Mouse (Mus musculus) 416B (cell line): ENCODE measurements around the gene Scd3.
"Not testable (repeated sequence)": the region's sequence is repeated elsewhere in the genome, so short reads cannot be mapped to it uniquely, and the experiment has no call there.

Experiments
- DNase-seq: peaks from one replicate; pipeline ENCODE4 v3.0.0; 2011; ENCODE audit warnings: low read depth

Scd3 gene

DNA sequence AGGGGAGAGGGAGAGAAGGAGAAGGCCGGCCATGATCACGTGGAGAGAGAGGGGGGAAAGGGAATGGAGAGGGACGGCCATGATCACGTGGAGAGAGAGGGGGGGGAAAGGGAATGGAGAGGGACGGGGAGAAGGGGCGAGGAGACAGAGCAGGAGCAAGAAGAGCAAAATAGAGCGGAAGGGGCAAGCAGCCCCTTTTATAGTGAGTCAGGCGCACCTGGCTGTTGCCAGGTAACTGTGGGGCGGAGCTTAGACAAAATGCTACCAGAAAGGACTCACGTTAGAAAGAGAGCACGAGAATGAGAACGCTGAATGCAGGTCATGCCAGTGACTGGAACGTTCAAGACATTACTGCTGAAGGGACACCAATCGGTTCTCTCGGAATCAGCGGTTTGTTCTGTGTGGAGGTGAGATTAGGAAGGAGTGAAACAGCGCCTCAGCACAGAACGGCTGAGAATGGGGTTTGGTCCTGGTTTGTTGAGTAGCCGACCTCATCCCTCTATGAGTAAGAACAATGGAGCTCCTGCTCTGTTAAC, 34.5 kb downstream of the Scd3 start:
- DNase-seq: no peak

DNA sequence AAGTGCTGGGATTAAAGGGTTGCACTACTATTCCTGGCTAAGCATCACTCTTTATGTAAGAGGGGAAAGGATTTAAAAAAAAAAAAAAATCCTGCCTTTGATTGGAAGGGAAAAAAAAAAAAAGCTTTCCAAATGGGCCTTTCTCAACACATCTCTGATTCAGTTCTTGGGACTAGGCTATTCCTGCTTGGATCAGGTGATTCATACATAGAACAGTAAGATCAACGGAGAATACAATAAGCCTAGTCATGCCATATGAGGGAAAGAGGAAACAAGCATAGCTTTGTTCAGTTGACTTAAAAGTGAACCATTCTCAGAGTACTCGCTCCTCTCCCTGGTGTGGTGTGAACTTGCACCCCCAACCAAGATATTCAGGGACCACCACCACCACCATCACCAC, 35.8 kb downstream of the Scd3 start:
- DNase-seq: no peak

DNA sequence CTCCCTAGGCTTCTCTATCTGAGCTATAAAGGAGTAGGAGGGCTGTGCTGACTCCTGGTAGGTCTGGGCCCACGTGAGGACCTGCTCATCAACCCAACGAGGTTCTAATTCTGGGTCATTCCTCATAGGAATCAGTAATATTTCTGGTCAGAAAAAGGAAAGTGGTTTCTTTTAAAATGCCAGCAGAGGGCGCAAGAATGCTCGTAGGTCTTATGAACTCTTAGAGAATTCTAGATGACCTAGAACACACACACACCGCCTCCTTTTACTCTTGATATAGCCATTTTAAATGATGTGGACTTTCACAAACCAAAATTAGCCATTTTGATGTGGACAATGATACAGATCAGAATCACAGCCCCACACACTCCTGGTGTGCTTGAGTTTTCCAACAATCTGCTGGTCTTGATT, 42.7 kb downstream of the Scd3 start:
- DNase-seq: peak; percentile 69

DNA sequence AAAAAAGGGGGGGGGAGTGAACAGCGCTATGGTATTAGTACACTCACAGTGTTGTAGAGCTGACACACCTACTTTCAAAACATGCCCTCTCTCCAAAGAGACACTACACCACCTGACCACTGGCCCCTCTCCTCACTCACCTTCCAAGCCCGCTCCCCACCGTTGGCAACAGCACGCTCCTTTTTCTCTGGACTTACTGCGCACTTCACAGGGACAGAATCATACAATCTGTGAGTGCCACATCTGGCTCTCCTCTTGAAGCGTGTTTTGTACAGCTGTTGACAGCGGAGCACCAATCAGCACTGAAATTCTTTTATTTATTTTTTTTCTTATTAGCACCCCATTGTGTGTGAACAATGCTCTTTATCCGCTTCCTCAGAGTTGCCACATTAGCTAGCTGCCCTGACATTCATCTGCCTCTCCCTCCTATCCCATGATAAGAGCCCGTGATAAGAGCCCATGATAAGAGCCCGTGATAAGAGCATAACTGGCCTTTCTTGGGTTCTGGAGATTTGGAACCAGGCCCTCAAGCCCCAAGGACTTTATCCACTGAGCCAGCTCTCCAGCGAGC, 43.4 kb downstream of the Scd3 start:
- no peak for DNase-seq

DNA sequence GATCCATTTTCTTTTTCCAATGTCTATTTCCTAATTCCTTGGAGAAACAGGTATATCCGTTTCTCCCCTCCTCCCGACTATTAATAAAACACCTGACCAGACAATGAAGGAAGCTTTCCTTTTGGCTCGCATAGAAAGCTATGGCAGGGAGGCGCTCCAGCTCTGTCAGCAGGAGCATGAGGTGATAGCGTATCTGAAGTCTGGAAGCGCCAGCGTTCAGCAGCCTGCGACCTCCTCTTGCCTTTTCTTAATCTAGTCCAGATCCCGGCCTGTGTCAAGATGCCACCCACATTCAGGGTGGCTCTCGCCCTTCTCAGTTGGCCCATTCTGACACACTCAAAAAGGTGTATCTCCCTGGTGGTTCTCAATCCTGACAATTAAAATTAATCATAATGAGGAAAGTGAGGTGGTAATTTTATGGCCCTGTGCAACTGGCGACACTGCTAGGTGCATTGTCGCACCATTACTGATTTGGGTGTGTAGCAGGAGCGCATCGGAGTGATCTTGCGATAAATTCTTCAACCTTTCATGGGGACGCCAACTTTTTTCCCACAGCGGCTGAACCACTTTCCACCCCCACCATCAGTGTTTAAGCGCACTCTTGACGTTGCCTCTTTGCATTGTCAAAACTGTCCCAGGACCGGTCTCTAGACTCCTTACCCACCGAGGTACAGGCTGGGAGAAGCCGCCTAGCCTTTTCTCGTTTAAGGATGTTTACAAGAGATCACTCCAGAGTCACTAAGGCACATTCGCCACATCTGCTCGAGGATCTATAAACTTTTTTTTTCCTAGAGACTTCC, 44.4 kb downstream of the Scd3 start:
- no peak for DNase-seq

DNA sequence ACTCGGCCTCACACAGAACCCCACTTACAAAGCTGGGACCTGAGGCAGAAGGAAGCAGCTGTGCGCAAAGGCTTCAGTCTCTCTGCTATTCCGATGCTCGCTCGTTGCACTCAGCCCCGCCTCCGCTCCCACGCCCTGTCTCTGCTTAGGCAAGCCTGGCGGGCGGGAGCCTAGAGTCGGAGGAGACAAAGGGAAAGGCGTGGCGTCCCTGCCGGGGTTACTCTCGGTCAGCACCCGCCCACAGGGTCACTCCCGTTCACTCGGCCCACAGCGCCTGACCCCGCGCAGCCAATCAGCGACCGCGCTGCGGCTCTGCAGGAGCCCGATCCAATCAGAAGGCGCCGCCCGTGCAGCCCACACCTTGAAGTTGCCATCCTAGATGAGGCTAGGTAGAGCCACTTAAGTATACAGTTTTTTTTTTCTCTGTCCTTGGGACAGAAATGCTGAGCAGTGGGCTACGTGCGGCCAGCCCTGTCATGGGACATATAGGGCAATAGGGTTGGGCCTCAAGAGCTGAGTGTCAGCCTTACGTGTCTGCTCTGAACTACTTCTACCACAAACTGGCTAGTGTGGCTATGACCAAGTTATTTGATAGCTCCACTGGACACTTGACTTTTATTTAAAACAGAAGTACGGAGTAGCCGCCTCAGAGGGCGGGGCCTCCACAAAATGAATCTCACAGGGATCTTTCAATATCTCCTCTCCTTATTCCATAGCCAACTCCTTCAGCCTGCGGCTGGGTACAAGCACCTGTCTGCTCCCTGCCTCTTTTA, 45.2 kb downstream of the Scd3 start:
- DNase-seq: no peak

DNA sequence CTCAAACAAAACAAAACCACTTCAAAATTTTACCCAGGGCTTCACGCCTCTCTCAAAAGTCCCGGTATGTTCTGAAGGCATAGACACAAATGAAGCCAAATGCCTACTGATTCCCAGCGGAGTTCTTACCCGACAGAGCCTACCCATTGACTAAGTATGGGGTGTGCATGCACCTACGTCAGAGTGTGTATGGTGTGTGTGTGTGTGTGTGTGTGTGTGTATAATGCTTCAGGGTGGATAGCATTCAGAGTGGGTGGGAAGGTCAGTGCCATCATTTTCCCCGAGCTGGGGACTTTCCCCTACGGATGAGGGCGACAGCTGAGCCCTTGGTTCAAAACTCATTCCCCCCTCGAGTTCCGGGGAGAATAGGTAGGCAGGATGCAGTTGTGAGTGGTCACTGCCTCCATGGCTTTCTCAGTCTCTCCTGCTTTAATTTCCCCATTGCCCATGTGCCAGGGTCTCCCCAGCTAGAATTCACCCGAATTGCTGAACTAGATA, 45.8 kb downstream of the Scd3 start:
- no peak for DNase-seq

DNA sequence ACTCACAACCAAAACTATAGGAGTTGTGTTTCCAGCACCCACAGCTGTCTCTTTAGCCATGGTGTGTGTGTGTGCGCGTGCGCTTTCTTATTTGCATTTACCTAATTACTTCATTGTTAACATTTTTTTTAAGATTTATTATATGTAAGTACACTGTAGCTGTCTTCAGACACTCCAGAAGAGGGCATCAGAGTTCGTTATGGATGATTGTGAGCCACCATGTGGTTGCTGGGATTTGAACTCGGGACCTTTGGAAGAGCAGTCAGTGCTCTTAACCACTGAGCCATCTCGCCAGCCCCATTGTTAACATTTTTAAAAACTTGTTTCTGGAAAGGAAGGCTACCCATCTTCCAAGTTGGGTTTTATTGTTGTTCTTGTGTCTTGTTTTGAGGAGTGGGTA, 48.1 kb downstream of the Scd3 start:
- not testable (repeated sequence) for DNase-seq

DNA sequence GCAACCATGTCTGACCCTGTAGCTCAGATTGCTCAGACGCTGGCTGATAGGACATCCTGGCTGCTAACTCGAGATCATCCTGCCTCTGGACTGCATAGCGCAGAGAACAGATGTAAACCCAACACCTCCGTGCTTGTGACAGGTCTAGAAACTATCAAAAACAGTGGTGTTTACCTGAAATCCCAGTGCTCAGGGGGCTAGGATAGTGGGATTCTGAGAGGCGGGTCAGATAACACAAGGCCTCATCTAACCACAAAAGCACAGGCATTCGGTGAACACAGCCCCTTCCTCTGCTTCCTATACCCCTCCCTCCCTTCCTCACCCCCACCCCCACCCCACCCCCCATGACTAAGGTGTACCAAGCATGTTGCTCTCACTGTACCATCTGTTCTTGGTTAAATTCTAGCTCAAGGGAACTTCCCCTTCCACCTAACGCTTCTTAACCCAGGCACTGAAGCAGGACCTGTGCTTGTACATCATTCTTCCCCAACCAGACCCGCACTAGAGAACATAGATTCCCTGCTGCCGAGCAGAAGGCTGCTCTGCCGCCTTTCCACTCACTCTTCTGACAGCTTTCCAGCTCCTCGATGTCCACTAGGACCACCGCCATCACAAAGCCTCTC, 49.0 kb downstream of the Scd3 start:
- no peak for DNase-seq

DNA sequence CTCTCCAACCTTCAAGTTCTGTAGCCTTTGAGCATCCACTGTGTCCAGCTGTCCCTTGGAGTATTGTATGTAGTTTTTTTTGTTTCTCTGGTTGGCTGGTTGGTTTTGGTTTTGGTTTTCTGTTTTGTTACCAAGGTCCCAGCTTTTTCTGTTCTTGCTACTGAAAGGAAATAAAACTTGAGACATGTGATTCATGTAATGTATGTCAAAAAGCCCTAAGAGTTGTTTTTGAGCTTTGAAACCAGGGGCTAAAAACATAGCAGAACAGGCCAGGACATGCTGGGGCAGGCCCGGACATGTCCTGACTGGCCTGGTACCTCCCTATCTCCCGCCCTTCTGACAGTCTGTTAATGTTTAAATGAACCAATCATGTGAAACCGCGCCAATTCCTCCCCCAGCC, 51.0 kb downstream of the Scd3 start:
- DNase-seq: not testable (repeated sequence)

DNA sequence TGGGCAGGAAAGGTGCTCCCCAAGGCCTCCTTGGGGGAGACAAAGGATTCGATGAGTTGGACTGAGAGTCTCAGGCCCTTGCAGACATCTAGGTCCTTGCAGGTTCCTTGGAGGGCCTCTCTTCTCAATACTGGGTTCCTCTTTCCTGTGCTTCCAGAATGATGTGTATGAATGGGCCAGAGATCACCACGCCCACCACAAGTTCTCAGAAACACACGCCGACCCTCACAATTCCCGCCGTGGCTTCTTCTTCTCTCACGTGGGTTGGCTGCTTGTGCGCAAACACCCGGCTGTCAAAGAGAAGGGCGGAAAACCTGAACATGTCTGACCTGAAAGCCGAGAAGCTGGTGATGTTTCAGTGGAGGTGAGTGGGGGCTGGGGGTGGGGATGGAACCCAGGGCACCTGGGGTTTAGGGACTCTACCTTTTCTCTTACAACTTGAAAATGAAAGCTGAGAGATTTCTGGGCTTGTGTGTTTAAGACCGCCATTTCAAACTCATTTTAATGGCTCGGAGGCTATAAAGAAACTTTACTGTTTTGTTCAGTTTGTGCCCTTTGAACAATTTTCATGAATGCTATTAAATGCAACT, 54.4 kb downstream of the Scd3 start:
- DNase-seq: no peak

DNA sequence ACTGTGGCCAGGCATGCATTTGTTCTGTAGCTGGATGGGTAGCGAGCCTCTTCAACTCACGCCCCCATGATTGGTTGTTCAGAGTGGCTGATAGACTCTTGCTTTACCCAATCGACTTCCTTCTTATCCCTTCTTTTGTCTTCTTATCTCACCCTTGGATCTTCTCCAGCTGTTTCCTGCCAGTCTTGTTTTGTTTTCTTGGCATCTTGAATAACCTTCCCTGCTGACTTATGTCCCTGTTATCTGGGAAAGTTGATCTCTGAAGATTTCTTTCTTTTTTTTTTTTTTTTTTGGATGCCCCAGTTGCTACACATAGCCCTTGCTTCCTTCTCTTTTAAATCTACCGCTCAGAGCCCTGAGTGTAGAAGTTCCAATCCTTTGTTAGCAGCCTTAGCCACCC, 56.4 kb downstream of the Scd3 start:
- DNase-seq: no peak

DNA sequence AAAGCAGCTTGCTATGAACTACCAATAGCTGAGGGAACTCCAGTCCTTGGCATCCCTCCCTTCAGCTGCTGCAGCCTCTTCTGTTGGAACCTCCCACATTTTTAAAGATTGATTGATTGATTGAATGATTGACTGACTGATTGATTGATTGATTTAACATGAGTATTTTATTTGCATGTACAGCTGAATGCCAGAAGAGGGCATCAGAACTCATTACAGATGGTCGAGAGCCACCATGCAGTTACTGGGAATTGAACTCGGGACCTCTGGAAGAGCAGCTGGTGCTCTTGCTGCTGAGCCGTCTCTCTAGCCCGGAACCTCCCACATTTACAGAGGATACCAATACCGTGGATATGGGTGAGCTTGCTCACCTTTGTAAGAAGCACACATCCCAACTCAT, 57.4 kb downstream of the Scd3 start:
- no peak for DNase-seq

DNA sequence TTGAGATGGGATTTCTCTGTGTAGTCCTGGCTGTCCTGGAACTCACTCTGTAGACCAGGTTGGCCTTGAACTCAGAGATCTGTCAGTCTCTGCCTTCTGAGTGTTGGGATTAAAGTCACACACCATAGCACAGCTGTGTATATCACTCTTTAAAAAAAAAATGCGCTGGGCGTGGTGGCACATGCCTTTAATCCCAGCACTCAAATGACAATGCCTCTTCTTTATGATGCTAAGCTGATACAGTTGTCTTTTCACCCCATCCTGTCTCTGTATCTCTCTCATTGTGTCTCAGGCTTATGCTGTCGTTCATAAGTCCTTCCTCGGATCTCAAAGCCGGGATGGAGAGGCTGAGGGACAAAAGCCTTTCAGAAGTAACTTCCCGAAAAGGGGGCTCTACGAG, 58.7 kb downstream of the Scd3 start:
- no peak for DNase-seq

DNA sequence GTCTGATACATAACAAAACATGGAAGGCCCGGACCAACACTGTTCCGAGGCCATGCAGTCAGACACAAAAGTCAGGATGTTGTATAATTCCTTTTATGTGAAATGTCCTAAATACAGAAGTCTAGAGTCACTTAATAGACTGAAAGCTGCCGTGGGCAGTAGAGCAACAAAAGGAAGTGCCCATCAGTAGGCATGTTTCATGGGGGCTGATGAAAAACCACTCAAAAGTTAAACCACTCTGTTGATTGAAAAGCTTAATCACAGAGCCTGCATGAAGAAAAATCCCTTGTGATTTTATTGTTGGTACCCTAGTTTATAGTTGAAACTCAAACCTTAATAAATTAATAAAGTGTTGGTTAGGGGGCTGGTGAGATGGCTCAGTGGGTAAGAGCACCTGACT, 60.5 kb downstream of the Scd3 start:
- no peak for DNase-seq

DNA sequence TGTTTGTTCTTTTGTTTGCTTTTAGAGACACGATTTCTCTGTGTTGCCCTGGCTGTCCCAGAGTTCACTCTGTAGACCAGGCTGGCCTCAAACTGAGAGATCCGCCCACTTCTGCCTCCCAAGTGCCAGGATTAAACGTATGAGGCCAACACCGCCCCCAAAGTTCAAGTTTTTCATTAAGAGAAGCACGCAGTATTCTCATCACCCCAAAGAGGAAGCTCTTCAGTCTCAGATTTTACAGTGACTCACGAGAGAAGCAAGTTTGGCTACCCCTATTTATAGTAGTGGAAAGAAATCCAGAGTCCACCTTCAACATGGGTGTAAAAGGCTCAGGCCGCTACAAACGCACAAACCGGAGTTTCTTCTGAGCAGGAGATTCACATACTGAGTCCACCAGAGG, 61.2 kb downstream of the Scd3 start:
- DNase-seq: no peak

DNA sequence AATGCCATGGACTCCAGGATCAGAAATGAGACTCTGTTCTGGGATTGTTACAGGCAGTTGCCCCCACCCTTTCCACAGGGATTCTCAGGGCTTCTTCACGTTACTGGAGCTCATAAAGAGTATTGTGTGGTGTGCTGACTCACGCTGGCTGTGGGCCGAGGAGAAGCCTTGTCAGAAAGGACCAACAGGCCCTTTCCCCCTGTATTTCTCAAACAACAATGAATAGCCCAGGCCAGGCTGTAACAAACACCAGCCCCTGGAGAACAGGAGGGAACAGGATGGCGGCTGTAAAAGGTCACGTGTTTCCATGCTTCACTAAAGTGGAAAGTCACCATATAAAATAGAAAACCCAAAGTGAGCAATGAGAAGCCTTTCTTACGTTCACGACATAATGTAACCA, 62.2 kb downstream of the Scd3 start:
- DNase-seq: no peak

DNA sequence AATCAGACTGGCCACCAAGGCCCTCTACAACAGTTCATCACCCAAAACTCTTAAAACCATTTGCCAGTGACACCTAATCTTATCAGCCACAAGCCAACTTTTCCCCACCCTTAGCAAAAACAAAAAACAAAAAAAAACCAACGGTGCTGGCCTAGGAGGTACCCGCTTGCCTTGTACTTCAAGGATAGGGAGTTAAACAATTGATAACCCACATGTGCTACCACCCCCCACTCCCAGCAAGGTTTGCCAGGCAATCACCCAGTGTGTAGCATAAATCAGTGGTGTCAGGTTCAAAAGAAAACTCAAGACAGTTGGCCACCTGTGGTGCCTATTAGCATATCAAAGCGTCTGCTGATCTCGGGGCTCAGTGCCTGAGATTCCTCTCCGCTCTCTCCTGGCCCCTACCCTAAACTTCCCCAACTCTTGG, 62.9 kb downstream of the Scd3 start:
- no peak for DNase-seq

DNA sequence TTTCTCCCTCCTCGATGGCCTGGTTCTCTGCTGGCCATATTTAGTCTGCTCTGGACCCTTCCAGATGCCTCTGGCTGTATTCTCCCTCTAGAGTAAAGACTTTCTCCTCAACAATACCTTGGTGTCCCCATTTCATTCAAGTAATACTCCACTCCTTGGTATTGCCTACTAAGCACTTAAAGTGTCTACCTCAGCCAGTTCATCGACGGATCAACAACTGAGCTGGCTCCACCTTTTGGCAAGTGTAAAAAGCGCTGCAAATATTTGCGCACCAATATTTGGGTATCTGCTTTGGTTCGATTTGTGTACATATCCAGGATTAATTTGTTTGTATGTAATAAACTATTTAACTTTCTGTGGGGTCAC, 63.4 kb downstream of the Scd3 start:
- no peak for DNase-seq

DNA sequence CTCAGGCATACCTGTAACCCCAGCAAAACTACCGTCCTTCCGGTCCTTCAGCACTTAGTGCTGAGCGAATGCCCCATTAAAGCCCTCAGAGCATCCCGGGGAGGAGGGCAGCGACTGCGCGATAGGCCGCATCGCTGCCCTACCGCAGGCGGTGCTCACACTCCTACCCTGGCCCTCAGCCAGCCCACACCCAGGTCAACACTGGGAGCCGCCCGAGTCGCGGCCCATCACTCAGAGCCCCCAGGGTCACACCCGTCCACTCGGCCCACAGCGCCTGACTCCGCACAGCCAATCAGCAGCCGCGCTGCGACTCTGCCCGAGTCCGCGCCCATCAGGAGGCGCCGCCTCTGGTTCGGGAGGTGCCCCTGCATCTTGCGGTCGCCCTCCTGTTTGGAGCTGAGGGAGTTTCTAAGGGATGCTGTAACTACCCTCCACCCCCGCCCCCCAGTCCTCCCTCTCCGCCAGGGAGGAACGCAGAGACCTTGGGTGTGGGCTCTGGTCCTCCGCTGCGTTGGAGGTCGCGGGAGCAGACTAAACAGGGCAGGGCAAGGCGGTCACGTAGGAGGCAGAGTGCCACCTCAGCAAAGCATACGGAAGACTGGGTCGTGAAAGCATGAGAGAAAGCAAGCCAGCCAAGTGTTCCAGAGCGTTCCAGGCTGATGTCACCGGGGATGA, 63.9 kb downstream of the Scd3 start:
- no peak for DNase-seq

DNA sequence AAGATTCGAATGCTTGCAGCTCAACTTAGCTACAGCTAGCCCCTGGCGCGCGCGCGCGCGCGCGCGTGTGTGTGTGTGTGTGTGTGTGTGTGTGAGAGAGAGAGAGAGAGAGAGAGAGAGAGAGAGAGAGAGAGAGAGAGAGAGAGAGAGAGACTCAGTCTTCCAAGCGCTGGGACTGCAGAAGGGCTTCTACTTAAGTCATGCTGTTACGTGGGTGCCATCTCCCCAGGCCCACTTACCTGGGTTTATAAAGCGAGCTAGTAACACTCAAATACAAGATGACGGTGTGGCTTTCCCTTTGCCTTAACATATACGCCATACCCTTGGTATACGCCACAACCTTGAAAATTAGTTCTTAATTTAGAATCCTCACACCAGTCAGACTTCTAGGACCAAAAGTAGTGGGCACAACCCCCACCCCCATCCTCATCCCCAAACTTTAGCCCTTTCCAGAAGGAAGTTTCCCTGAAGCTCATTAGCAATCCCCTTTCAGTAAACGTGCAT, 64.5 kb downstream of the Scd3 start:
- DNase-seq: no peak
